Mouse (Mus musculus) macrophage (primary cell): ENCODE data around the gene Lin37. TPM values are rescaled to one million over a fixed set of nuclear protein-coding genes. Genes with fewer than 3 reads are reported as not detected.

Source experiments
- H3K27ac ChIP-seq: fragments of 350-480 bp; formaldehyde crosslinking; 2 replicates; pipeline ENCODE4 v1.9.0; 2021
- H3K36me3 ChIP-seq: fragments of 350-480 bp; formaldehyde crosslinking; 2 replicates; pipeline ENCODE4 v1.9.0; 2021; ENCODE audit errors: inconsistent target
- H3K4me3 ChIP-seq: fragments of 350-480 bp; formaldehyde crosslinking; 2 replicates; pipeline ENCODE4 v1.9.0; 2021; ENCODE audit errors: inconsistent target
- H3K79me2 ChIP-seq: fragments of 350-480 bp; formaldehyde crosslinking; 2 replicates; pipeline ENCODE4 v1.9.0; 2021; ENCODE audit errors: inconsistent target
- WGBS: methylation state at CpG from one replicate; pipeline ENCODE4 v1.1.7; 2026; ENCODE audit warnings: inconsistent platforms; ENCODE audit not compliant: missing documents; 5-methylcytosine and 5-hydroxymethylcytosine counted together
- polyA plus RNA-seq: library from polyadenylated mRNA; stranded (reverse); fragments of 250-400 nt; gene quantifications from 3 replicates; pipeline ENCODE4 v1.2.4, GENCODE M21; 2018; ENCODE audit warnings: inconsistent platforms

Gene Lin37
- polyA plus RNA-seq, 1 experiment from 2014 or later = 18.0 TPM

- H3K79me2 ChIP-seq = peaks cover 16% of the 10 kb centered on the region
- H3K27ac ChIP-seq = no peak overlapping the region
- WGBS = 98% methylated on average over 4 of the region's 4 CpGs
- H3K4me3 ChIP-seq = no peak overlapping the region
- H3K36me3 ChIP-seq = no peaks in the 10 kb centered on the region
These were observed 31.9 kb upstream of the Lin37 start for GRCm38 (mm10) chr7:30591605-30591951.

DNA sequence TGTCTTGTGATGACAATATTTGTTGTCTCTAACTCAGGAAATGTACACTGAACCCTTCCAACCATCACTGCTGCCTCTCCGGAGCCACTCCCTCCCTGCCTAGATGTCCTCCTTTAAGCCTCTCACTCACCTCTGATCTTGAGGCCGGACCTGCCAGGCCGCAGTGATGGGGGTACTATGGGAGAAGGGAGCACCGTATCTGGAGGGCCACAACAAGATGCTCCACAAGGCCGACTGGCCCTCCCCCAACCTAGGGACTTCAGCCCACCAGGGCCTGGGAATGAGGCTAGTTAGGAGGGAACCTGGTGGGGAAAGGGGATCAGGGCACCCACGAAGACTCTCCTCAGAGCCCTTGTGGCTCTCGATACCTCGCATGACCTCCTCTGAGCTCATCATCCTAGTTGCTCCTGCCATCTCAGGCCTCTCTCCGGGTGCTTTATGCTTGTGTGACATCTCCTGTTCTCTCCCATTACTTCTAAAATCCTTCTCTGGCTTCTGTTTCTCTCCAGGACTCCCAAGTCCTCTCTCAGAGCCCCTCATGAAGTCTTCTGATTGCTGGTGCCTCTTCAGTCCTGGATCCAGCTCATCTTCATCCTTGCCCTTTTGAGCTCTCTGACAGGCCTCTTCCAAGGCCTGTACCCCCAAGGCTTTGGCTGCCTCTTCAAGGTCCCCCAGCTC is 31.4 kb upstream of the Lin37 start:
- Histone ChIP-seq H3K27ac (no peak overlapping the region), H3K4me3 (no peak overlapping the region)
- 97% methylated on average over 9 of the region's 9 CpGs for WGBS

DNA sequence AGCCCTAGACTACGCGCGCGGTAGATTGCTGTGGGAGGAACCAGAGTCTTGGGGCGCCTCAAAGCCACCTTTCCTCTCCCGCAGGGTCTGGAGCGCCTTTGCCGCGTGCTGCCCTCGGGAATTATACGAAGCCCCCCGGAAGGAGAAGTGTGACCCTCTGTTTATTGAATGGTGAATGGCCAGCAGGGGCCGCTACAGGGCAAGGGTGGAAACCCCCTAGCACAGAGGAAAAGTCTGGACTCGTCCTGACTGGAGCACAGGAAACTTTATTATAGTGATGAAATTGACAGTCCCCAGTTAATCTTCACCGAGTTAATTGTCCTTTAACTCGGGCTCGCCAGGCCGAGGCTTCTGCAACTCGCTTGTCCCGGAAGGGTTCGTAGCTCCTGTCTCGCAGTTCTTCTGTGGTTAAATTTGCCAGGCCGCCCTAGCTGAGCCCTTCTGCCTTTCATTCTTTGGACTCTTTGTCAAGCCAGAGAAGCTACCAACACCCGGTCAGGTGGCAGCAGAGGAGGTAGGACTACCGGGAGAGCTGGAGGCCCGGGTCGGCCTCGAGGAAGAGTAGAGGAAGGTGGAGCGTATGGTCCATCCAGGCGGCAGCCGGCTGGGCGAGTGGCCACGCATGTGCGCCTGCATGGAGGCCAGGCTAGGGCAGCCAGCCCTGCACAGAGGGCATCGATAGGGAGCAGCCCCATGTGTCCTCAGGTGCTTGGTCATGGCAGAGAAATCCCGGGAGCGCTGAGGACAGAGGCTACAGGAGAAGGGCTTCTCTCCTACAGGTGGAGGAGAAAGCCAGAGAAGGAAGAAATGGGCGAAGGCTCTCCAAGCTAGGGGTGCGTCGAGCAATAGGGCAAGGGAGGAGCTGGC is 30.0 kb upstream of the Lin37 start:
- 30% methylated on average over 39 of the region's 40 CpGs for WGBS

More for the DNA sequence above, 31.4 kb upstream of the Lin37 start:
- Histone ChIP-seq H3K79me2 (peaks cover 22% of the 10 kb centered on the region), H3K36me3 (peaks cover 3% of the 10 kb centered on the region; the same call in 1 of the 2 replicates)

GRCm38 (mm10) chr7:30588676-30589434 is 29.2 kb upstream of the Lin37 start, which contains the start of gene Kmt2b:
Gene Kmt2b, minus strand, starts transcription at chr7:30588726.
- Histone ChIP-seq H3K36me3 (peaks cover 25% of the 10 kb centered on the region), H3K4me3 (peak within 1 kb of the TSS; percentile 94), H3K79me2 (peaks cover 35% of the 10 kb centered on the region), H3K27ac (peak within 1 kb of the TSS; percentile 65)
- under 1% methylated on average over 49 of the region's 68 CpGs for WGBS

More for the DNA sequence above, 30.0 kb upstream of the Lin37 start:
- peaks cover 35% of the 10 kb centered on the region for H3K79me2 ChIP-seq
- peak overlapping the region; percentile 65 for H3K27ac ChIP-seq
- peaks cover 17% of the 10 kb centered on the region for H3K36me3 ChIP-seq
- H3K4me3 ChIP-seq = peak overlapping the region; percentile 71

- Histone ChIP-seq H3K36me3 (peaks cover 30% of the 10 kb centered on the region), H3K27ac (peak overlapping the region; percentile 57), H3K79me2 (peaks cover 35% of the 10 kb centered on the region), H3K4me3 (peak overlapping the region; percentile 94)
- WGBS = 2% methylated on average over 35 of the region's 67 CpGs
These were observed 28.4 kb upstream of the Lin37 start for GRCm38 (mm10) chr7:30587842-30588667.

DNA sequence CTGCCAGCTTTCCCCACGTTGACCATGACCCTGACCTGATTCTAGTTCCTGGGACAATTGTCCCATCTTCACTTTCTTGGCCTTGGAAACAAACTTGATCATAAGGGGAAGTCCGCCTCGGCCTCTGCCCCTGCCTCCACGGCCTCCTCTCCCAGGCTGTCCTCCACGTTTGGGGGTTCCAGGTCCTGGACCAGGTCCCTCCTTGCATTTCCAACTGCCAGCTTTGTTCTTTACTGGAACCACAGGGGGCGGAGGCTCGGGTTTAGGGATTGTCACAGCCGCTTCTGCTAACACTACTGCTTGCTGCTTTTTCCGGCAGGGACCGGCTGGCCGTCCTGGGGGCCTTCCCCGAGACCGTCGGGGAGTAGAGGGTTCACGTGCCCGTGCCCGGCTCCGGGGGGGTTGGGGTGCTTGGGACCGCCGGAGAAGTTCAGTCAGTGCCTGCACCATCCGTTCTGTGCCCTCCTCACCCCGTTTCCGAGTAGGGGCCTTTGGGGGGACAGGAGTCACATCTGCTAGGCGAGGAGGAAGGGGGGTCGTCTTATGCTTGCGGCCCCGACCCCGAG is 26.9 kb upstream of the Lin37 start:
- Histone ChIP-seq H3K4me3 (no peak overlapping the region), H3K27ac (no peak overlapping the region), H3K36me3 (peaks cover 34% of the 10 kb centered on the region), H3K79me2 (peaks cover 35% of the 10 kb centered on the region)
- 92% methylated on average over 24 of the region's 28 CpGs for WGBS

DNA sequence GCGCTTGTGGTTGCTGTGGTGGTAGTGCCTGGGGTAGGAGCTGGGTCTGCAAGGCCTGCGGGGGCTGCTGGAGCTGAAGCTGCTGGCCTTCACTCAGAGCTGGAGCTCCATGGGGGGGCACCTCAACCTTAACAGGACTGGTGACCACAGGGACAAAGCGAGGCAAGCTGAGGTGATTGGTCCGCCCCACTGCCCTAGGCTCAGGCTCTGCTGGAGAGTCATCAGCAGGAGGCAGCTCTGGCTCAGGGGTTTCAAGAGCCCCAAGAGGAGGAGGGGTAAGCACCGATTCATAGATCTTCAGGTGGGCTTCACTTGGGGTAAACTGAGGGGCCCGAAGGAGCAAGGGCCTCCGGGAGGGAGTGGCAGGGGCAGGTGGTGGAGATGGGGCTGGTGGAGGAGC is 25.5 kb upstream of the Lin37 start:
- Histone ChIP-seq H3K27ac (no peak overlapping the region), H3K4me3 (no peak overlapping the region), H3K36me3 (peaks cover 44% of the 10 kb centered on the region), H3K79me2 (peaks cover 35% of the 10 kb centered on the region)
- 98% methylated on average over 6 of the region's 7 CpGs for WGBS

DNA sequence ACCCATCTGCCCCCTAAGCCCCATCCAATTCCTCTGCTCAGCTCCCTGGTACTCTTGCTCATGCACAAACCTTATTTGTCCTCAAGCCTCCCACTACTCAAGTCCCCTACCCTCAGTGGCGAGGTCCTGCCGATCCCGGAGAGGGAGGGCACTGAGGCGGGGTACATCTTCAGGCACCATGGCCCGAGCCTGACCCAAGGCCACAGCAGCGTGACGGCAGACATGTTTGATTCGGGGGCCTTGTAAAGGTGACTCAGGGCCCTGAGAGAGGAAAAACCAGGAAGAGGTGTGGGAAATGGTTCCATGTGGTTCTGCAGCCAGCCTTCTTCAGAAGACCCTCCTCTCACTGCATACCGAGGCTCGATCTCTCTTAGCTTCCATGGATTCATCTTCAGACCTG is 24.7 kb upstream of the Lin37 start:
- WGBS = 97% methylated on average over 10 of the region's 10 CpGs
- H3K79me2 ChIP-seq = peaks cover 35% of the 10 kb centered on the region
- H3K27ac ChIP-seq = no peak overlapping the region
- H3K4me3 ChIP-seq = no peak overlapping the region
- H3K36me3 ChIP-seq = peaks cover 50% of the 10 kb centered on the region

DNA sequence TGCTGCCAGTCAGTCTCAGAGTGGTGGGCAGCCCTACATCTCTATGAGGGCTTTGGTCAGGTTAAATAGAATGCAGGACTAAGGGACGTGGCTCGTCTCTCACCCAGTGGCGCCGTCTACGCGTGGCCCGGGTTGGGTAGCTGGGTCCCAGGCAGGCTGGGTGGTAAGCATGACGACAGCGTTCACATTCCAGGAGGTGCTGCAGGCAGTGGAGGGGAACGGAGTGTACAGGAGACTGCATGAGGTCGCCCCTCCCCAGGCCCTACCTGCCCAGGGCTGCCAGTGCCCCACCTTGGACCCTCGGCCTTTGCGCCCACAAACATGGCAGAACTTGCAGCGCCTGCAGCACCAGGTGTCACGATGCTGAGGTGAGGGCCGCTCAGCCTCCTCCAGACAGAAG is 21.9 kb upstream of the Lin37 start:
- WGBS = 97% methylated on average over 8 of the region's 16 CpGs
- no peak overlapping the region for H3K4me3 ChIP-seq
- no peak overlapping the region for H3K27ac ChIP-seq
- peaks cover 78% of the 10 kb centered on the region for H3K36me3 ChIP-seq
- H3K79me2 ChIP-seq = peaks cover 18% of the 10 kb centered on the region

DNA sequence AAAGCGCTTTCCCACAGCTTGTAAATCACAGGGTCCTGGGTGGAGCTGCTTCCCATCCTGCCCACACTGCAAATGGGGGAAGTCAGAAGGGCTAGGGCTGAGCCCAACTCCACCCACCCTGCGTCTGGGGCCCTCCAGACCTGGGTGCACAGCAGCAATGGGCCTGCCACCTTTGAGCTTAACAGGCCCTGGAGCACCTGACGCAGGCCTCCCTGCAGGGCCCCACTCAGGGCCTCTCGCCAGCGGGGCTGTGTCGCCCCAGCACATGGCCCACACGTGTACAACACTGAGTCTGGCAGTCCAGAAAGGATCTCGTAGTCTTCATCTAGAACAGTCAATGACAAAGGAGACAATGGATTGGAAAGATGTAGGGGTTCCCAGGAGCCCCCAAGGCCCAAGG is 20.3 kb upstream of the Lin37 start:
- no peak overlapping the region for H3K4me3 ChIP-seq
- no peak overlapping the region for H3K27ac ChIP-seq
- H3K36me3 ChIP-seq = peaks cover 79% of the 10 kb centered on the region
- peaks cover 2% of the 10 kb centered on the region; the same call in 1 of the 2 replicates for H3K79me2 ChIP-seq
- WGBS = 94% methylated on average over 8 of the region's 8 CpGs

- Histone ChIP-seq H3K79me2 (no peaks in the 10 kb centered on the region), H3K4me3 (no peak overlapping the region), H3K36me3 (peaks cover 97% of the 10 kb centered on the region), H3K27ac (no peak overlapping the region)
- WGBS = 95% methylated on average over 2 of the region's 2 CpGs
These were observed 13.3 kb upstream of the Lin37 start for GRCm38 (mm10) chr7:30572969-30573368.

DNA sequence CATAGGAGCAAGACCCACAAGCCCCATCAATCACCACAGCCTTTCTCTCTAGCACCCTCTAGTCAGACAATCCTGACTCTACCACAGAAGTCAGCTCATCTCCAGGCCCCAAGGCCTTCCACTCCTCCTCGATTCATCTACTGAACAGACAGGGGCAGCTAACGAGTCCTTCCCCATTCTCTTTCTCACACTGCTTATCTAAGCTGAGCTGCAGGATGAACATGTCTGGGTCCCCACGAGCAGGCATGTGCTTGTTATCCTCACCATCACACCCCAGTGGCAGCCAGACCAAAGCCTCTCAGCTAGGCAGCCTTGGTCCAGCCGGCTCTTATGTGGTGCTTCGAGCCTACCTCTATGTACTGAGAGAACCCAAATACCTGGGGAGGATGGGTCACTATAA is 12.8 kb upstream of the Lin37 start:
- Histone ChIP-seq H3K4me3 (no peak overlapping the region), H3K36me3 (peaks cover 93% of the 10 kb centered on the region), H3K27ac (no peak overlapping the region), H3K79me2 (no peaks in the 10 kb centered on the region)
- 90% methylated on average over 5 of the region's 5 CpGs for WGBS

- Histone ChIP-seq H3K79me2 (peaks cover 4% of the 10 kb centered on the region), H3K36me3 (peaks cover 66% of the 10 kb centered on the region), H3K27ac (no peak overlapping the region), H3K4me3 (no peak overlapping the region)
- 96% methylated on average over 11 of the region's 11 CpGs for WGBS
These were observed 7.9 kb upstream of the Lin37 start for GRCm38 (mm10) chr7:30567555-30567954.

DNA sequence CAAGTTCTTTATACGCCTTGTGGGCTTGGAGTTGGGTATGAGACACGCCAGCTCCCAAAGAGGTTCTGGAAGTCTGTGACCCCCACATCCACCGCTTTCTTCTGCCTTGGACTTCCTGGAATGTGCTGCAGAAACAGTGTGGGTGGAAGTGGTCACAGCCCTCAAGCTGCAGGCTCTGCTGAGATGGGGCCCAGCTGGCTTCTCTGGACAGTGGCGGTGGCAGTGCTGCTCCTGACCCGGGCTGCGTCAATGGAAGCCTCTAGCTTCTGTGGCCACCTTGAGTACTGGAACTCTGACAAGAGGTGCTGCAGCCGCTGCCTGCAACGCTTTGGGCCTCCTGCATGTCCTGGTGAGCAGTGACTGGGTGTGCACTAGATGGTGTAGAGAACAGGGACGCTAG is 6.4 kb upstream of the Lin37 start:
- Histone ChIP-seq H3K36me3 (peaks cover 54% of the 10 kb centered on the region), H3K79me2 (peaks cover 19% of the 10 kb centered on the region), H3K27ac (no peak overlapping the region), H3K4me3 (no peak overlapping the region)
- 96% methylated on average over 9 of the region's 9 CpGs for WGBS
